Mouse (Mus musculus) large intestine, adult 2 months (tissue): Measurements from ENCODE around the gene Xpo5. TPM values are rescaled to one million over a fixed set of nuclear protein-coding genes. Genes with fewer than 3 reads are reported as not detected.

ENCODE experiments used
- DNase-seq: peaks from one replicate; pipeline ENCODE4 v3.0.0-alpha.2; 2012; ENCODE audit warnings: low read depth, low spot score
- WGBS: fragments of 180-500 bp; shearing (Covaris S2); methylation state at CpG from one replicate; pipeline ENCODE4 v1.1.7; 2018; 5-methylcytosine and 5-hydroxymethylcytosine counted together
- polyA plus RNA-seq: library from polyadenylated mRNA; depleted of rRNA; stranded (reverse); fragments of >200 nt; gene quantifications from 2 replicates; pipeline ENCODE4 v1.2.3, GENCODE M21; 2012

Xpo5 gene
- polyA plus RNA-seq, 1 experiment, result 17.1 TPM

DNA sequence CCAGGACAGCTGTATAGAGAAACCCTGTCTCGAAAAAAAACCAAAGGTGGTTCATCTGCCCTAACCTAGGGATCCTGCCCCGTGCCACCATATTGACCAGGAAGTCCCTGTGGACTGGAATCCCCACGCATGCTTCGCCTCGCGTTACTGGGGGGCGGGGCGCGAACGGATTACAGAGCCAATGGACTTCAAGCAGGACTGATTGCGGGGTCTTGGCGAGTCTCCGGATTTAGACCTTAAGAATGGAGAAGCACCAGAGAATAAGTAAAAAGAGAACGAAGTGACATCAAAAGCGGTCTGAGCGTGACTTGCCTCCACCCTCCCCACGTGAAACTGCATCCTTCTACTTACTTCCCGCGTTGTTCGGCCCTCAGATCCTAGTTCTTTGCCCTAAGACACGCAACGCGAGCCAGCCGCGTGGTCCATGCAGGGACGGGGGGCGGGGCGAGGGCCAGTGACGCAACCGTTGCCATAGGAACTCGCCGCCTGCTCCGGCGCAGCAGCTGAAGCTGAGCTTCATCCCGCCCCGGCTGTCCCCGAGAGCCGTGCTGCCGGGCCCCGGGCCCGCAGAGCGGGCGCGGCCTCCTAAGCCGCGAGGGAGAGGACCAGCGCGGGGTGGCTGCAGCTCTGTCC, 51.0 kb downstream of the Xpo5 start, which contains the start of gene Lrrc73:
Gene Lrrc73, plus strand, starts transcription at position 80 of the 633 bp plus-strand sequence.
- WGBS, result 3% methylated on average over 48 of the region's 48 CpGs
- DNase-seq, result no peak

DNA sequence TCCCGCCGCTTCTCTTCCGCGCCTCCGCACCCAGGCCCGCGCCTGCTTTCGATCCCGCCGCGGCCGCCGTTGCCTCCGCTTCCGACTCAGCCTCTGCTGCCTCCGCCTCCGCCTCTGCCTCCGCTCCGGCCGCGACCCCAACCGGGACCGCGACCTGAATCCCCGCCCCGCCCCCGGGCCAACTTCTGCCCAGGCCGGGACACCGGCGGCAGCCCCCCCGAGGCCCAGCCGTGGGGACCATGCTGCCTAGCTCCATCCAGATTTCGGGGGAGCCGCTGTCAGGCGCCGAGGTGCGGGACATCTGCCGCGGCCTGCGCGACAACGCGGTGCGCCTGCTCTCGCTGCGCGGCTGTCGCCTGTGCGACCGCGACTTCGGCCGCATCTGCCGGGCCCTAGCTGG, 51.5 kb downstream of the Xpo5 start:
- WGBS, result under 1% methylated on average over 48 of the region's 54 CpGs
- DNase-seq, result no peak

DNA sequence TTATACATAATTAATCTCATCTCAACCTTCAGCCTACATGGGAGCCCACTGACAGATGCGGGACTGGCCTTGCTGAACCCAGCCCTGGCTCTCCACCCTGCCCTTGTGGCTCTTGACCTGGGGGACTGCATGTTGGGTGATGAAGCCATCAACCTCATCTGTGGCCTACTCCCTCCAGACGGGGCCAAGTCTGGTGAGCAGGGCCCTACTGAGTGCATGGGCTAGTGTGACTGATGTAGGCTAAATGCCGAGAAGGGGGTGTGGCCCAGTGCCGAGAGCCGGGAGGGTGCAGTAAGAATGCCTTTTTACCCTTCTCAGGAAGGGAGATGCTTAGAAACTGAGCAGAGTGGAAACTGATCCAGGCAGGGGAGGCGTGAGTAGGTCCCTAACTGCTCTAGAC, 52.6 kb downstream of the Xpo5 start:
- DNase-seq, result no peak
- 29% methylated on average over 6 of the region's 6 CpGs for WGBS

DNA sequence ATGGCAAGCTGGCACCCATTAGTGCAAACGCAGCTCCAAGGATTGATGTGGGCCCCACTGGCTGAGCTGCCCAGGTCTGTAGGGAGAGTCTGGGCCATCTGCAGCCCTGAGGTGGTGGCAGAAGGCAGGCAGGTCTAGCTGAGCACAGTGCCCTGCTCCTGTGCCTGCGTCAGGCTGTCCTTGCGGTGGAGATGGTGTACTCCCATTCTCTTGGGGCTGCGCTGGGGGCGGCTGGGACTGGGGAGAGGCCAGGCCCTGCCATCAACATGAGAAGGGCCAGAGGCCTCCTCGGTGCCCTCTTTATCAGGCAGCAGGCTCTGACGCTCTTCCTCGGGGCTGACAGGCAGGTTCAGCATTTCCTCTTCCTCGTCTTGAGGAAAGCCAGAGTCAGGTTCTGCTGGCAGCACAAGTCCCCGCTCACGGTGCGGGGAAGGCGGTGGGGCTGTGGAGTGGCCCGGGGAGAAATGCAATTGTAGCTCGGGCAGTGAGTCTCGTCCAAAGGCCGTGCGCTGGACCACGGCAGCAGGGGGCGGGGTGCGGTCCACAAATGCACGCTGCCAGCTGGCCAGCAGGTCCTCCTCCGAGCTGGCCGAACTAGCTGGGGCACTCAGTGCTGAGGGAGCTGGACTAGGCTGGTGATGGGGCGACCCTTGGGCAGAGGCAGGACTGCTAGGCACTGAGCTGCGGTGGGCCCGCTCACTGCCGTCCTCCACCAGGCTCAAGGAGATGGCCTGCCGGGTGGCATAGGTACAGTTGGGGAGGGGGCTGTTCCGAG, 55.9 kb downstream of the Xpo5 start:
- no peak for DNase-seq
- WGBS, result 84% methylated on average over 30 of the region's 30 CpGs

DNA sequence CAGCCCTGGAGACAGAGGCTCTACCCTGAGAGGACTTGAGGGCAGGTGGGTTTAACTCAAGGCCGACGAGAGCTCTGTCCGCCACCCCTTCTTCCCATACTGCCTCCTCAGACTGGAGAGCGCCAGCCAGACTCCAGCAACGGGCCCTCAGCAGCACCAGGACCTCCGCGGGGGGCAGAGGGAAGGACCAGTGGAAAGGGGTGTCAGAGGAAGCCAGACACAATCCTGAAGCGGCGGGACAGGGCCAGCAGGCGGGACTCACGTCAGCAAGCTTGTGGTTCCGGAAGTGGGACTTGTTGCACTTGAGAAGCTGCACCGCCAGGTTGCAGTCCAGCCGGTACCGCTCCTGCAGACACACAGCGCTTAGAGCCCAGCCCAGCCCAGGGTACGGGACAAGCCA, 57.1 kb downstream of the Xpo5 start:
- DNase-seq, result no peak
- 87% methylated on average over 17 of the region's 17 CpGs for WGBS

DNA sequence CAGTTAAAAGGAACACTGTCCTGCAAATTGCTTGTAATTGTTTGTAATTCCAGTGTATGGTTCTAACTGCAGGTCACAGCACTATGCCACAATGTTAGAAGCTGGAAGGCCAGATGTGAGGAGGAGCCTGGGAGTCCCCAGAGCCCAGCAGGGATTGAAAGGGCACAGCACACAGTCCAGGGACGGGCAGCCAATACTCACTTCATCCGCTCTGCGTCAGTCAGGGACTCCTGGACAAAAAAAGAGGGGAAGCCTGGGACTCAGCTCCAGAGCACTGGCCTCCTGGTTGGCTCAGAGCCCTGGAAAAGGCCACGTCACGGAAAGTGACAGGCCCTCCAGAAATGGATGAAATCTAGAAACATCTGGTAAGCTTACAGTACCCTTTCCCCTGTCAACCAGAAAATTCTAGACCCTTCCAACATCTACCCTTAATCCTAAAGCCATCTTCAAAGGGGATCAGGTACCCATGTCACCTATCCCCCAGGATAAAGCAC, 59.7 kb downstream of the Xpo5 start:
- 81% methylated on average over 5 of the region's 5 CpGs for WGBS
- no peak for DNase-seq

DNA sequence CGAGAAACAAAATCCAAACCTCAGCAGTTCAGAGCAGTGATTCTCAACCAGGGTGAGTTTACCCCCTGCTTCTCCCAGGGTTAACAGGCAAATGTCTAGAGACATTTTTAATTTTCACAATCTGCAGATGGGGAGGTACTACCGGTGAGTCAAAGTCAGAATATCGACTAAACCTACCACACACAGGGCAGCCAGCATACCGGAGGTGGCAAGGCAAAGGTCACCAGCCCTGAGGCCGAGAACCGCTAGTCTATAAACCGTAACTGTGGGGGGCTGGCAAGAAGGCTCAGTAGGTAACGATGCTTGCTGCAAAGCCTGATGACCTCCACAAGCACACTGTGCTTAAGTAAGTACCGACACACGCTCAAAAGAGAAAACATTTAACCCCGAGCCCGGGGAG, 62.9 kb downstream of the Xpo5 start:
- DNase-seq, result no peak
- 83% methylated on average over 12 of the region's 12 CpGs for WGBS

DNA sequence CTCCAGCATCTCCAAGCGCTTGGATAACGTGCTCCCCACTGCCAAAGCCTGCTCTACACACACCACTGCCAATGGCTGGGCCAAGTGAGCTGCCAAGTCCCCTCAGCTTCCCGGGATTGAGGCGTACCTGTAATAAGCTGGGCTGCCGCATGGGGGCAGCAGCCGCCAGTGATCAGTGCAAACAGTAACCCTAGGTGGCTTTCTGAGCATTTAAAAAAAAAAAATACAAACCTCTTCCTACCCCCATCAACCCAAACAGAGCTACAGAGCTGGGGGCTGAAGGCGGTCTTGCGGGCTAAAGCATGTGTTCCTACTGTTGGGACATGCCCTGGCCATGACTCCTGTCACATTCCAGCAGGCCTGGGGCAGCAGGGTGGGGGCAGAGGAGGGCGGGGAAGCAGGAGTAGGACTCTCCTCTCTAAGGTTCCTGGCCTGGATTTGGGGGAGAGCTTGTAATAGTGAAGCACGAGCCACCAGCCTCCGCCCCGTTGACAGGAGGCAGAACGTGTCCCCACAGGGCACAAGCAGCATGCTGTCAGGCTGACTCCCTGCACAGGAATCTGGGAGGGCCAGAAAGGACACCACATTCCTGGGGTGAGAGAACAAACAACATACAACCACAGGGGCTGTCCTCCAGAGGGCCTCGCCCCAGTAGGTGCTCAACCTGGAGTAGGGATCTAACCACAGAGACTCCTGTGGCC, 63.5 kb downstream of the Xpo5 start:
- DNase-seq, result no peak
- 20% methylated on average over 14 of the region's 14 CpGs for WGBS

DNA sequence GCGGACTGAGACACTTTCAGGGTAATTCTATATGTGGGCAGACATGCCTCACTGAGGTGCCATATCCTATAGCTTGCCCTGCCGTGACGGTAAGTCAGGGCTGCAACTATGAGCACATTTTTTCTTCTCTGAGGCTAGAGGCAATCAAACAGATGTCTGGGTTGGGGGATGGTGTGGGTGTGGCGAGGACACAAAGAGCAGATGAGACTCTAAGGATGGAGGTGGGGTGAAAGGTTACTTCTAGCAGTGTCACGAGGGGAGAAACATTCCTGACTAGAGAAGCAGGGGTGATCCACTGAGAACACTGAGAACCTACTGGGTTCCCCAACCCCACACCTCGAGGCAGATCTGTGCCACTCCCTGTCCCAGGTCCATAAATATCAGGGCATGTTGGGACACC, 64.4 kb downstream of the Xpo5 start:
- 82% methylated on average over 6 of the region's 6 CpGs for WGBS
- DNase-seq, result no peak

DNA sequence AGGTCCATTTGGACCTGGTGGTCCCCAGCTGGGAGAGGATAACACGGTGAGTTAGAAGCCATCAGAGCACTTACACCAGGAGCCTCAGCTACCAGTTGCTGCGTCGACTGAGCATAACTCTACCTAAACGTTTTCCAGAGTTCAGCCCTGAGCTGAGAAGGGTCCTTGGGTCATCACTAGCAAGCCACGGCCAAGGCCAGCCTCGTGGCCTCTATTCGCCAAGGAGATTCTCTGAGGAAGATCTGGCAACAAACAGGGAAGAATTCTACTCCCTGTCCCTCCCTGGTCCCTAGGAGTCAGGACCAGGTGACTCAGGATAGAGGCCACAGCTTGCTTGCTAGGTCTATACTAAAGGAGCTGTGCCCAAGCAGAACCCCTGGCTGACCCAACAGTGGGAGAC, 64.9 kb downstream of the Xpo5 start:
- DNase-seq, result no peak
- 85% methylated on average over 7 of the region's 7 CpGs for WGBS

DNA sequence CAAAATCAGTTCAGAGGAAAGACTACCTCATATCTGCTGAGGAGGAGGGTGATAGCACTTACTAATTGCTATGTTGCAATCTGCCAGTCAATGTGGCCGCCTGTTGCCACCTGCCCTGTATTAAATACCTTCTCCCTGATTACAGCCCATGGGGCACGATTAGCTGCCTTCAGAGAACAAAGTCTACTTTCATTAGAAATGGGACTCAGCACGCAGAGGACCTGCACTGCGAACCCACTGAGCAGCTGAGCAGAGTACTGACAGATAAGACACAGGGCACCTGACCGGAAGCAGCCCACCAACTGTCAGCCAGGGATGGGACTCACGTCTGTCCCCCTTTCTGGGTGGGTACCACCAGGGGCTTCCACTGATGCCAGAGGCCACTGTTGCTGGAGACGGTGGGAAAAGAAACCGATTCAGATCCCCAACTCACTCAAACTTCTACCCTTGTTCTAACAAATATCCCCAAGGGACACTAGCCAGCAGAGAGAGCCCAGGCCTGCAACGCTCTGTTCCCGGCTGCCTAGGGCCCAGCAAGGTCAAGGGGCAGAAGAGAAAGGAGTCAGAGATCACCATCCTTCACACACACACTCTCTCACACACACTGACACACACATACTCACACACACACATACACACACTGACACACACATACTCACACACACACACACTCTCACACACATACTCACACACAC, 65.6 kb downstream of the Xpo5 start:
- 78% methylated on average over 10 of the region's 10 CpGs for WGBS
- no peak for DNase-seq

DNA sequence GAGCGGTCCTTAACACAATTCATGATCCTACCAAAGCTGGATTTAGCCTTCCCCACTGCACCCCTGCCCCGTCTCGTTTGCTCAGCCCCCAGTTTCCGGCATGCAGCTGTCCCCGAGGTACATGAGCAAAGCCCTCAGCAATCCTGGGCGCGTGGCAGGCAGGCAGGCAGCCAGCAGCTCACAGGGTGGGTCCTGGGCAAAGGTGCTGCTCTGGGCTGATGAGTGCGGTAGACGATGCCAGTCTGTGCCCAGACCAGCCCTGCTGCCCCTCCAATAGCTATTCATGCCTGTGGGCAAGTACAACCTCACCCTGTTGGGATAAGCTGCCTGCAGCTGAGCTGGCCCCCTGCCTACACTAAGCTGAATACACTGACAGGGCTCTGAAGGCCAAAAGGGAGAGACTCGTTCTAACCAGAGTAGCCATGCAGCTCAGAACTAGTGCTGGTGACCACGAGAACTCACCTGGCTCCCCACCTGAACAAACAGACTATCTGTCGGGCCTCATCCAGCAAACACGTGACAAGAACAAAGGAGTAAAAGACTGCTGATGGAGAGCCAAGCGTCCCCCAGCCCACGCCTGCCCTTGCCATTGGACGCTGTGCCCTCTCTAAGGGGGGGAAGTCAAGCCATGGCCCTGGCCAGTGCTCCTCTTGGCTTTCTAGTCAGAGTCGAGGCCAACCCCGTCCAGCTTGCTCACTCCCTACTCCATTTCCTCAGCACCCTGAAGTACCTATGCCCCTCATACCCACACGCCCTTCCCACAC, 67.4 kb downstream of the Xpo5 start:
- no peak for DNase-seq
- 28% methylated on average over 19 of the region's 19 CpGs for WGBS

DNA sequence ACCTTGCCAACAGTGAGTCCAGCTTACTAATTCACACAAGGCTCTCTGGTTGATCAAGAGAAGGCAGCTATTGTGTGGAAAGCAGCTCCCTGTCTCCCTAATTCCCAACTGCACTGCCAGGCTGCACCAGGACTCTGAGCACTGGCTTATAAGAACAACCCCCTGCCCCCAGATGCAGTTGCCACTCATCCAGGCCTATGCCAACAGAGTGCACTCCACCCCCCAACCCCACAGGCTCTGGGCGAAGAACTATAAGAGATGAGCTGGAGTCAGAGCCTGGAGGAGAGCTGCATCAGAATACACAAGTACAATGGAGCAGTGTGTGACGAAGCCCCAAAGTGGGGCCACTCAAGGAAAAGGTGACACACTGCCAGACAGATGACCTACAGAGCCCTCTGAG, 69.5 kb downstream of the Xpo5 start:
- DNase-seq, result no peak
- 94% methylated on average over 2 of the region's 2 CpGs for WGBS

DNA sequence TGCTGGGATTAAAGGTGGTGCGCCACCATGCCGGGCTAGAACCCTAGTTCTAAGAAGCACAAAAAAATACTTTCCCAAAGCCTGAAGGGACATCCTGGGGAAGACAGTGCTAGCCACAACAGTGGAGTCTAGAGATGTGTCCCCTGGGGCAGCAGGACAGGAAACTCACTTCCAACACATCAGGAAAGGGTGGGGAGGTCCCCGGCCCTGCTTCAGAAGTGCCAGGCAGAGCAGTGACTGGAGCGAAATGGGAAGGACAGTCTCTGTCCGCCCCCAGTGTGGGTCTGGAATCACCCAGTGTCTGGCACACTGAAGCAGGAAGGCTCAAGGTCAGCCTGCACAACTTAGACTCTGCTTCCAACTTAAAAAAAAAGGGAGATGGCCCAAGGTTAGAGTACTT, 70.1 kb downstream of the Xpo5 start:
- DNase-seq, result no peak
- 88% methylated on average over 5 of the region's 5 CpGs for WGBS

DNA sequence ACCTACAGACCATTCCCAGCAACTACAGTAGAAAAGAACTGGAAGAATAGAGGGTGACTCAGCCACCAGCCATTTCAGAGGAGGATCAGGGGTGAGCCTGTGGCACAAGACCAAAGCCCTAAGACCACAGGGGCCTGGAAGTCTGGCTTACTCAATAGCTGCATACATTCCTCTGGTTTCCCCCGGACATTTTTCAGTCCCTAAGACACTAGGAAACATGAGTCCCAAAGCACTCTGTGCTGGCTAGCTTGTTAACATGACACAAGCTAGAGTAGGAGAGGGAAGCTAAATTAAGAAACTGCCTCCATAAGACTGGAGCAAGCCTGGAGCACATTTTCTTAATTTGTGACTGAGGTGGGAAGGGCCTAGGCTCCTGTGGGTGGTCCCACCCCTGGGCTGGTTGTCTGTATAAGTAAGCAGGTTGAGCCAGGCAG, 71.2 kb downstream of the Xpo5 start:
- 76% methylated on average over 1 of the region's 1 CpGs for WGBS

DNA sequence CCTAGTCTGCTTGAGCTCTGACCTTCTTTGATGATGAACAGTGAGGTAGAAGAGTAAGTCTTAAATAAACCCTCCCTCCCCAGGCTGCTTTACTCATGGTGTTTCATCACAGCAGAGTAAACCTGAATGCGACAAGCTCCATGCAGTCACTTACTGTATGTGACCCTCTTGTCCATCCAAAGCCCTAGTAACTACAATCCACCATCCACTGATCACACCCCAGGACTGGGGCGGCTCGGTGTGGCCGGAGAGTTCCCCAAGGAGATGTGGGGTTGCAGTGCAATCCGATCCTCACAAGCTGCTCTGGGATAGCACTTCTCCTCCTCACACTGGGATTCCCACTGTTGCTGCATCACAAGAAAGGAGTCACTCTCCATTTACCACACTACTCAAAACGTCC, 71.9 kb downstream of the Xpo5 start:
- DNase-seq, result no peak
- WGBS, result 86% methylated on average over 6 of the region's 6 CpGs

More for the DNA sequence above, 71.2 kb downstream of the Xpo5 start:
- DNase-seq, result no peak

DNA sequence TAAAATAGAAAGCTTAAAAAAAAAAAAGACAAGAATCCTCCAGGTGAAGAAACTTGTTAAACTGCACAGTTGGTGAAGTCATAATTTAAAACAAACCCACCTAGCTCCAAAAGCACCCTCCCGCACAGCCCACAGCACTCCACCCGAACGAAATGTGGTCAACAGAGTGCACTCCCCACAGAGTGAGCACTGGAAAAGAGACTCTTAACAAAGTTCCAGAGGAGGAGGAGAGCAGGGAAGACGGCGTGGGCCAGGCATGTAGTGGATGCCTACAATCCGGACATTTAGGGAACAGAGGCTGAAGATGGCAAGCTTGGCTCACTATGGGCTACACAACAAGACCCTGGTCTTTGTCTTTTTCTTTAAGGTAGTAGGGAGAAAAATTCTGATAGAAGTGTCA, 72.5 kb downstream of the Xpo5 start:
- DNase-seq, result no peak
- 93% methylated on average over 6 of the region's 6 CpGs for WGBS

DNA sequence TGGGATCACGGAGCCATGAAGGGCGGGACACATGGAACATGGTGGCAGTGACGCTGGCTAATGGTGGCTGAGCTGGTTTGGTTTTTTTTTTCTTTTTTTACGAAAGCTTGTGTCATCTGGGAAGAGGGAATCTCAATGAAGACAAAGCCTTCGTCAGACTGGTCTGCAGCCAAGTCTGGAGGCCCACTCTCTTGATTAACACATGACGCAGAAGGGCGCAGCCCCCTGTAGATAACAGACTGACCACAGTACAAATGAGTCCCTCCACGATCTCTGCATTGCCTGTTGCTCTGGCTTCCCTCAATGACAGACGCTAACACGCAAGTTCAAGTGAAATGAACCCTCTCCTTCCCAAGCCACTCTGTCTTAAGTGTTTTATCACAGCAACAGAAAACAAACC, 72.9 kb downstream of the Xpo5 start:
- DNase-seq, result no peak
- 94% methylated on average over 10 of the region's 10 CpGs for WGBS

DNA sequence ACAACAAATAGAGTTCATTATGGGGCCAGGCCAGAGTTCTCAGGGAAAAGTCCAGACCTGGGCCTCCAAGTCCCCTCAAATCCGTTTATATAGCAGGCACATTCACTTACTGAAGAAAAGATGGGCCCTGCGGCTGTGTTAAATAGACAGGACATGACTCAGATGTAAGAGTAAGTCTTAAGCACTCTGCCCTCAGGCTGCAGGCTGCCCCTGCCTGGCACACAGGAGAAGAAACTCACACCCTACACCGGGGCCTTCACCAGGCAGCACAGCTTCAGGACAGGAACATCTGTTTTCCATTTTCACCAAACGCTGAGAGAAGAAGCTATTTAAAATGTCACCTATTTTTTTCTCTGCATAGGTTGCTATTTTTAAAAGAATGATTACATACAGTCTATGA, 75.0 kb downstream of the Xpo5 start:
- no peak for DNase-seq
- WGBS, result 76% methylated on average over 4 of the region's 4 CpGs
